Comparison of ENCODE assay signal across 11 mouse cellular contexts in genomic region chr14:24125069-24125468, GRCm38 (mm10).
"Had no signal": no experiment of that assay in that cellular context is flagged by ENCODE, and none has a peak within 500 bp of the region (broad histone marks: within the 10 kb centered on the region; RNA-seq: fewer than 3 reads in every experiment).

No protein-coding gene starts in this region.

- H3K27ac ChIP-seq: kidney, postnatal 0 days; limb, embryonic 12.5 days; liver, embryonic 13.5 days; neural tube, embryonic 15.5 days had no signal

- ATAC-seq: liver, postnatal 0 days had no signal

- DNase-seq: liver; liver, embryonic 13.5 days; liver, postnatal 0 days; lung, postnatal 36 days; midbrain, embryonic 14.5 days; right cerebral cortex, adult 18-20 months; right cerebral cortex, postnatal 25 days had no signal

- H3K27me3 ChIP-seq: limb, embryonic 12.5 days; liver, embryonic 13.5 days; neural tube, embryonic 15.5 days had no signal

- H3K9ac ChIP-seq: limb, embryonic 12.5 days; liver, embryonic 13.5 days; liver, postnatal 0 days; neural tube, embryonic 15.5 days had no signal

- H3K9me3 ChIP-seq: limb, embryonic 12.5 days; liver, embryonic 13.5 days; neural tube, embryonic 15.5 days had no signal

- H3K4me1 ChIP-seq: limb, embryonic 12.5 days; liver, embryonic 13.5 days; neural tube, embryonic 15.5 days had no signal

- H3K36me3 ChIP-seq: limb, embryonic 12.5 days; liver, embryonic 13.5 days; neural tube, embryonic 15.5 days had no signal

- H3K4me3 ChIP-seq: limb, embryonic 12.5 days; liver, embryonic 13.5 days; myocyte; neural tube, embryonic 15.5 days had no signal

- H3K4me2 ChIP-seq: limb, embryonic 12.5 days; liver, embryonic 13.5 days; neural tube, embryonic 15.5 days had no signal
